ENCODE assay signal across 10 mouse cellular contexts in genomic region chr4:87933701-87934337, GRCm38 (mm10).
DNase-seq lines count a peak whose midpoint lies in the region; ATAC-seq and TF ChIP-seq lines count a peak whose summit lies in the region.
"Had no signal": no experiment of that assay in that cellular context is flagged by ENCODE, and none has a peak within 500 bp of the region (broad histone marks: within the 10 kb centered on the region; RNA-seq: fewer than 3 reads in every experiment).

No protein-coding gene starts in this region.

- WGBS in kidney, adult 2 months = 81% methylated on average over 4 of the region's 4 CpGs
- 60% methylated on average over 4 of the region's 4 CpGs for WGBS in embryonic facial prominence, embryonic 13.5 days

- TF ChIP-seq CTCF in kidney, adult 2 months (conservative IDR thresholded peaks at IDR 0.05; ENCODE audit: insufficient read depth, insufficient read length, low read depth, low read length) = no peak
- no peak for TF ChIP-seq CTCF in Patski (IDR thresholded peaks at IDR 0.05)

- POLR2A ChIA-PET in Patski (lab: Charles Lee) = no interaction called here

- no peak overlapping the region for H3K9ac ChIP-seq in embryonic facial prominence, embryonic 13.5 days

- TF ChIP-seq POLR2A in kidney, adult 2 months (IDR thresholded peaks at IDR 0.05; ENCODE audit: low read depth, low read length) = no peak

- H3K9me3 ChIP-seq in embryonic facial prominence, embryonic 13.5 days = no peaks in the 10 kb centered on the region

- H3K4me1 ChIP-seq in kidney, adult 2 months (ENCODE audit: control insufficient read depth, insufficient read depth, low read length) = peaks cover 6% of the 10 kb centered on the region; the same call in 1 of the 2 replicates
- peaks cover 36% of the 10 kb centered on the region for H3K4me1 ChIP-seq in embryonic facial prominence, embryonic 13.5 days

- in situ Hi-C loops in Patski (cut with MboI; ENCODE audit: low pct_unique_long_range_greater_than_20kb) = no loop called here

- ATAC-seq in Patski = peak; percentile 83
- no peak for ATAC-seq in embryonic facial prominence, embryonic 13.5 days (ENCODE audit: insufficient number of reproducible peaks, insufficient read depth, low FRiP score, low TSS enrichment, low read depth)

- CTCF ChIA-PET in Patski (lab: Charles Lee) = no interaction called here

- DNase-seq in kidney, adult 2 months = no peak
- no peak for DNase-seq in kidney, postnatal 36 days
- peak; percentile 48 for DNase-seq in Patski (ENCODE audit: low read depth, low spot score)
- DNase-seq in heart, postnatal 10 days = peak; percentile 33 to 36
- no peak for DNase-seq in urinary bladder, adult 18-20 months (ENCODE audit: low spot score in 2 of 2)
- DNase-seq in frontal cortex, postnatal 25 days (ENCODE audit: low spot score in 2 of 2) = no peak
- DNase-seq: adrenal gland, postnatal 25 days; cerebellum, postnatal 25 days; gastrocnemius, postnatal 36 days had no signal

- H3K36me3 ChIP-seq in kidney, adult 2 months (ENCODE audit: control insufficient read depth, insufficient read depth, low read length) = no peaks in the 10 kb centered on the region
- no peaks in the 10 kb centered on the region for H3K36me3 ChIP-seq in embryonic facial prominence, embryonic 13.5 days

- intact Hi-C loops in heart, postnatal 10 days (cut with DNase I) = no loop called here

- H3K4me3 ChIP-seq in kidney, adult 2 months (ENCODE audit: insufficient read depth, low read depth, low read length) = no peak overlapping the region
- H3K4me3 ChIP-seq in embryonic facial prominence, embryonic 13.5 days = no peak overlapping the region

- H3K4me2 ChIP-seq in embryonic facial prominence, embryonic 13.5 days = peak overlapping the region; percentile 4; the same call in 1 of the 2 replicates

- 0 out of 2 replicates have a peak overlapping the region, but pooled peaks have one; percentile 22 for H3K27ac ChIP-seq in kidney, adult 2 months (ENCODE audit: insufficient read depth, low read depth, low read length)
- 0 out of 2 replicates have a peak overlapping the region, but pooled peaks have one; percentile 58 for H3K27ac ChIP-seq in embryonic facial prominence, embryonic 13.5 days

- no peaks in the 10 kb centered on the region; the same call in 1 of the 2 replicates for H3K27me3 ChIP-seq in kidney, adult 2 months (replicated peaks; ENCODE audit: control insufficient read depth, insufficient read depth, low read length)
- H3K27me3 ChIP-seq in Patski = no peaks in the 10 kb centered on the region
- H3K27me3 ChIP-seq in embryonic facial prominence, embryonic 13.5 days = no peaks in the 10 kb centered on the region

Comparison
In these comparisons a context has a peak if more than half of its experiments do, and no peak if none do; other contexts are left out.
1. DNase-seq: peak in Patski (single experiment) and heart, postnatal 10 days (2 of 2); none in kidney, adult 2 months (single experiment), kidney, postnatal 36 days (0 of 2), urinary bladder, adult 18-20 months (0 of 2) and frontal cortex, postnatal 25 days (0 of 2).